Mouse (Mus musculus): Measurements from ENCODE around the gene Gm11983.
"Not testable (repeated sequence)": the region's sequence is repeated elsewhere in the genome, so short reads cannot be mapped to it uniquely, and the experiment has no call there.

Gene Gm11983

GRCm38 (mm10) chr11:6837554-6837953, at the start of gene Gm11983:
Gene Gm11983, minus strand, starts transcription at chr11:6837654.
- no peak for DNase-seq (ENCODE audit: low spot score in 2 of 2)

GRCm38 (mm10) chr11:6883045-6883444, 45.6 kb upstream of the Gm11983 start:
- DNase-seq (ENCODE audit: low spot score in 2 of 2), result not testable (repeated sequence)

DNA sequence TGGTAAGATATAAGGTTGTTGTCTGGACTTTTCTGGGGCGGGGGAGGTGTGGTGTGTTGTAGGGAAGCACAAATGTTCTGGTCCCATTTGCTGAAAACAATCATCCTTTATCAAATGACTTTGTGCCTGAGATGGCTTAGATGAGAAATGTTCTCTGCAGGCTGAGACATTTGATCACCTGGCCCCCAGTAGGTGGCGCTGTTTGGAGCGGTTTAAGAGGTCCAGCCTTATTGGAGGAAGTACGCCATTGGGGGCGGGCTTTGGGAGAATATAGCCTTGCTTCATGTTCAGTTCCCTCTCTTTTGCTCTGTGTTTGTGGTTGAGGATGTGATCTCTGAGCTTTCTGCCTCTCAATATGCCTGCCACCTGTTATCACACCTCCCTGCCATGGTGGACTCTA, 44.2 kb upstream of the Gm11983 start:
- peak; percentile 7 to 46 for DNase-seq (ENCODE audit: low spot score in 2 of 2)

DNA sequence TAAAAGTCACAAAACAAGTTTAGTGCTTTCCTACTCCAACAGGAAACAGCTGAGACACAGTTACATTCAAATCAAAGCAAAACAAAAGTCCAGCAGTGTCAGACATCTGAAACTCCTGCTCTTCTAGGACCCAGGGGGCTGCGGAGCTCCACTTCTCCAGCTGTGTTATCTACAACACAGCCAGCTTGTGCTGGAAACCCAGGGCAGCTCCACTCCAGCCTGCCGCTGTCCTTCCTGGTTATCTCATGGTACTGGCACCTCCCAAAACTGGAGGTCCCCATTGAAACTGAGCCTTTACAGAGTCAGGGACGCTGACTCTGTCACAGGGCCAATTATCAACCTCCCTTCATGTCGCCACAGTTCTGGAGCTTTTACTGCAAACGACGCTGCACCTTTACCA, 40.3 kb upstream of the Gm11983 start:
- DNase-seq (ENCODE audit: low spot score in 2 of 2), result no peak

GRCm38 (mm10) chr11:6870947-6871346, 33.5 kb upstream of the Gm11983 start:
- no peak for DNase-seq (ENCODE audit: low spot score in 2 of 2)

- DNase-seq (ENCODE audit: low spot score in 2 of 2), result no peak
Measured at GRCm38 (mm10) chr11:6865536-6865935, 28.1 kb upstream of the Gm11983 start.

DNA sequence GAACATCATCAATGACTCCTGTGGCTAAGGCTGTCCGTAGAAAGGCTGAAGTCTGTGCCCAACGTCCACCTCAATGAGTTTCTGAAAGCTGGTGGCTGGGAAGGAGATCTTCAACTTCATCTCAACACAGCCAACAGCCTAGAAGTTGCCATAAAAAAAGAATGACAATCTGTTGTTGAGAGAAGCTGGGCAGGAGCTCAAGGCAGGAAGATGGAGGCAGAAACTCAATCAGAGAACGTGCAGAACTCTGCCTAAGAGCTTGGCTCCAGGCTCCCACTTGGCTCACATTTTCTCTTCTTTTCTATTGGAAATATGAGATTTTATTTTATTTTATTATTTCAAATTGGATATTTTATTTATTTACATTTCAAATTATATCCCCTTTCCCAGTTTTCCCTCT, 24.7 kb upstream of the Gm11983 start:
- DNase-seq (ENCODE audit: low spot score in 2 of 2), result no peak

DNA sequence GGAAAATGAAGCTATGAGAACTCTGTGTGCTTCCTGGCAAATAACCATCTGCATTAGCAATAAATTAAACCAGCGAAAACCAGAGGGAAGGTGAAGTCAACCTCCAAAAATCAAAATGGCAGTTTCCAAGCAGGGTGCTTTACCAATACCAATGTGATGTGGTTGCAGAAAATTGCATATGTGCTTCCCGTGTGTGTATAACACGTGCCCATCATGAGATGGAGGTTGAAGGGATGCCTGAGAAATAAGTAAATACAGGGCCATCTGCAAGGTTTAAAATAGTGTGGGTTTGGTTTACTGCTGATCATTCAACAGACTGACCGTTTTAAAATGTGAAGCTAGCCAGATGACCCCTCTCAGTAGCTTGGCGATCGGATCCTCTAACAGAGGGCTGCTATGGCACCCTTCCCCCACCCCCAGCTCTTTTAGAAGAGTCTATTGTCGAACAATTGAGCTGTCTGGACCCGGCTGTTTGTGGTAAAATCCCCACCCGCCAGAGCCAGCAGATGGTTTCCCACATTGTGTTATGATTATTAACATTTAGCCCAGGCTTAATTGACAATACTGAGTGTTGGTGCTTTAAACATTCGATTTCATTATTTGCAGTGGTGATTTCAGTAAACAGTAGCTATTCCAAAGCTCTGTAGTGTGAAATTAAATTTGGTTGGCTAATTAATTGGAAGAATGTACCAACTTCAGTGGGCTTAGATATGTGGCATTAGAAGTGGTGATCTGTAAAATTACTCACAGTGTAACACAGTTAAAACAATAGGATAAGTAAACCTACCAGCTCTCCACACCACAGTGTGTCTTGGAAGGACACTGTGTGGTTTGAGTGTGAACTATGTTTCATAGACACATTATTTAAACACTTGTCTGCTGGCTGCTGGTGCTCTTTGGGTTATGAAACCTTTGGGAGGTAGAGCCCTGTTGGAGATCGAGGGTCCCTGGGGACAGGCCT, 22.7 kb upstream of the Gm11983 start:
- DNase-seq (ENCODE audit: low spot score in 2 of 2), result no peak

GRCm38 (mm10) chr11:6859096-6859495, 21.6 kb upstream of the Gm11983 start:
- no peak for DNase-seq (ENCODE audit: low spot score in 2 of 2)

- no peak for DNase-seq (ENCODE audit: low spot score in 2 of 2)
Measured at GRCm38 (mm10) chr11:6855942-6856341, 18.5 kb upstream of the Gm11983 start.

DNA sequence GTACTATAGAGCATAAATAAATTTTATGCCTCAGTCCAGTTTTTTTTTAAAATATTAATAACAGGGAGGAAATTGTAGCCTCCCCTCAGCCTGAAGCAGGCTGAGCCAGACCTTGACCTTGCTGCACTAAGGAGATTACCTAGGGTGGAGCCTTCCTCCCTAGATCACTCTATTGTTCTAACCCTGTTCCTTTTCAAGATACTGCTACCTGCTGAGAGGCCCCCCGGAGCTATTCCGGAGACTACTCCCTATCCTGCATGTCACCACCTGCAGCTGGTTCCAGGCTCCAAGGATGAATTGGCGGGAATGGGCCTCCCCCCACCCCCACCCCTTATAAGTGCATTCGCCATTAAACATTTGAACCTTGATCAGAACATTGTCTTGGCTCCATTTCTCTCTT, 15.9 kb upstream of the Gm11983 start:
- not testable (repeated sequence) for DNase-seq (ENCODE audit: low spot score in 2 of 2)

GRCm38 (mm10) chr11:6843831-6844230, 6.4 kb upstream of the Gm11983 start:
- DNase-seq (ENCODE audit: low spot score in 2 of 2), result no peak

- no peak for DNase-seq (ENCODE audit: low spot score in 2 of 2)
Measured at GRCm38 (mm10) chr11:6842160-6842559, 4.7 kb upstream of the Gm11983 start.

DNA sequence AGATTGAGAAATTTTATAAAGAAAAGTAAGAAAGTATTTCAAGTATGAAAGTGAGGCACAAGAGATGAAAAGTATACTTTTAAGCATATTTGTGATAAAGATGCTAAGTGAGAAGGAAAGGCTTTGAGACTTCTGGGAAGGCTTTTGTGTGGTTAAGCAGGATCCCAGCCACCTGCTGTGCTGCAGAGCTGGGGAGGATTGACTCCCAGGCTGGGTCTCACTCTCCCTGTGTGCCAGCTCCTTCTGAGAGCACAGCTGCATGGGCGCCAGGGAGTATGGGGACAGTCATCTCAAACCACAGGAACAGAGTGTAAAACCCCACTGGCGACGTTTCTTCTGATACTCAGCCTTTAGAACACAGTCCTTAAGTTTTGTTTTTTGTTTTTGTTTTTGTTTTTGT, 3.3 kb upstream of the Gm11983 start:
- DNase-seq (ENCODE audit: low spot score in 2 of 2), result no peak

DNA sequence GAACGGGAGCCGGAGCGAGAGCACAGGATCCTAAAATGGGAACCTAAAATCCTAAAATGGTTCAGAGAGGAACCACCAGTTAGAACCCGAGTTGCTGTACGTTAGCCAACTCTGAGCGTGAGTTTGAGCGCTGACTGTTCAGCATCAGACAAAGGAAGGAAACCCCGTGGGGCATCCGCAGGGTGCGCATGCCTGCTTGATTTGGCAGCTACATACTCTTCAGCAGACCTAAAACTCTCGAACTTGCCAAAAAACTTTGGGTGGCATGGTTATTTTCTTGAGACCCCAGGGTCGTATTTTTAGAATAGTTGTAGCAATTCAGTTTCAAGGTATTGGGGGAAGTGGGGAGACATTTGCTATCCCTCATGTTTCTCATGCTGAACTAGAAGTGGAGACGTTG, 2.8 kb downstream of the Gm11983 start:
- DNase-seq (ENCODE audit: low spot score in 2 of 2), result no peak

GRCm38 (mm10) chr11:6833731-6834130, 3.7 kb downstream of the Gm11983 start:
- DNase-seq (ENCODE audit: low spot score in 2 of 2), result no peak

DNA sequence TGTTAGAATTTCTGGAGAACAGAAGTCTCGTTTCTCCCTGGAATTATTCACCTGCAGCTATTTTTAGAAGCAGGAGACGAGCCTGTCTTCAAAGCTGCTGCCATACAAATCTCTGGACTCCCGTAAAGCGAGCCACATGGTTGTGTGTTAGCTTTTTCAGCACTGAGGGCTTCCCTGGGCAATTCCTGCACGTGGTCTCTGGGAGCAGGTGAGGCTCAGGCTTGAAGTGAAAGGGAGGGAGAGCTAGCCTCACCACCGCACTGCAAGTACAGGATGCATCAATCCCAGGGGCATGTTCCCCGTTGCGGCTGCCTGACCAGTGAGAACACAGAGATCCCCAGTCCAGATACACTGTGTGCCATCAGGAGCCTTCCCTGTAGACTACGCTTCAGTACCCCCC, 5.5 kb downstream of the Gm11983 start:
- DNase-seq (ENCODE audit: low spot score in 2 of 2), result no peak

GRCm38 (mm10) chr11:6828196-6828595, 9.3 kb downstream of the Gm11983 start:
- no peak for DNase-seq (ENCODE audit: low spot score in 2 of 2)

GRCm38 (mm10) chr11:6826157-6826556, 11.3 kb downstream of the Gm11983 start:
- no peak for DNase-seq (ENCODE audit: low spot score in 2 of 2)

DNA sequence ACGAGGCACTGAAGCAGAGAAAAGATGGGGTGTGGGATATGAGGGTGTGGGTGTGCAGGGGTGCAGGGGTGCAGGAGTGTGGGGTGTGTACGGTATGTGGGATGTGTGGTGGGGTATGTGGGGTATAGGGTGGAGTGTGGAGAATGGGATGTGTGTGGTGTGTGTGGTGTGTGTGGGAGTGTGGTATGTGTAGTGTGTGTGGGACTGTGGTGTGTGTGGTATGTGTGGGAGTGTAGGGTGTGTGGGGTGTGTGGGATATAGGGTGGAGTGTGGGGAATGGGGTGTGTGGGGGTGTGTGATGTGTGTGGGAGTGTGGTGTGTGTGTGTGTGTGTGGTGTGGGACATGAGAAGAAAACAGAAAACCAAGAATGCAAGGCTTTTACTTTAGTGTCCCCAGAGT, 14.3 kb downstream of the Gm11983 start:
- DNase-seq (ENCODE audit: low spot score in 2 of 2), result no peak

GRCm38 (mm10) chr11:6814486-6814885, 23.0 kb downstream of the Gm11983 start:
- no peak for DNase-seq (ENCODE audit: low spot score in 2 of 2)

- not testable (repeated sequence) for DNase-seq (ENCODE audit: low spot score in 2 of 2)
Measured at GRCm38 (mm10) chr11:6802879-6803278, 34.6 kb downstream of the Gm11983 start.

DNA sequence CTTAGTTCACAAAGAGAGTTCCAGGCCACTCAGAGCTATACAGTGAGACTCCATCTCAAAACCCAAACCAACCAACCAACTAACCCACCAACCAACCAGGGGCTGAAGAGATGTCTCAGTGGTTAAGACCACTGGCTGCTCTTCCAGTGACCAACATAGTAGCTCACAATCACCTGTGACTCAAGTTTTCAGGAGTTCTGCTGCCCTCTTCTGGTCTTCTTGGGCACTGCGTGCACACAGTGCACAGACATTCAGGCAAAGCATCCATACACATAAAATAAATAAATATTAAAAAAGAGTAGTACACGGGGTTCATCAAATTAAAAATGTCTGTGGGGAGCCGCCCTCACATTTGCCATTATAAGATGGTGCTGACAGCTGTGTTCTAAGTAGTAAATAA, 46.8 kb downstream of the Gm11983 start:
- peak in 1 of 2 experiments; percentile 47 for DNase-seq (ENCODE audit: low spot score in 2 of 2)

All from thymus, postnatal 10 days (tissue).